Mouse (Mus musculus) heart, postnatal 0 days (tissue): ENCODE measurements around the gene Kcnma1.
A peak's percentile ranks its signal among the peaks of the same experiment; 100 is the strongest.

ENCODE experiments used
- CTCF ChIP-seq: IDR thresholded peaks from 2 replicates; pipeline ENCODE4 v1.5.1; 2016; ENCODE audit warnings: antibody characterized with exemption, control low read depth, low read depth
- EP300 ChIP-seq: IDR thresholded peaks from 2 replicates; pipeline ENCODE4 v1.6.1; 2016; ENCODE audit warnings: antibody characterized with exemption, low read depth

GRCm38 (mm10) chr14:23266554-23267309 lies 747.6 kb downstream of the Kcnma1 start:
- TF ChIP-seq CTCF, result peak; percentile 38; the same call in 1 of the 2 replicates
- no peak for TF ChIP-seq EP300
